Mouse (Mus musculus) bone marrow, adult 2 months (tissue): ENCODE data around the gene Mapk6.

Experiments used
- CTCF ChIP-seq: fragments of 200-500 bp; IDR thresholded peaks from 2 replicates; pipeline ENCODE4 v1.5.1; 2011; ENCODE audit warnings: low read length, control low read depth; ENCODE audit not compliant: control insufficient read depth, insufficient read depth
- POLR2A ChIP-seq: fragments of 200-500 bp; IDR thresholded peaks from 2 replicates; pipeline ENCODE4 v1.6.1; 2011; ENCODE audit warnings: low read depth, mild to moderate bottlenecking, control low read depth, low read length, borderline replicate concordance; ENCODE audit not compliant: control insufficient read depth

DNA sequence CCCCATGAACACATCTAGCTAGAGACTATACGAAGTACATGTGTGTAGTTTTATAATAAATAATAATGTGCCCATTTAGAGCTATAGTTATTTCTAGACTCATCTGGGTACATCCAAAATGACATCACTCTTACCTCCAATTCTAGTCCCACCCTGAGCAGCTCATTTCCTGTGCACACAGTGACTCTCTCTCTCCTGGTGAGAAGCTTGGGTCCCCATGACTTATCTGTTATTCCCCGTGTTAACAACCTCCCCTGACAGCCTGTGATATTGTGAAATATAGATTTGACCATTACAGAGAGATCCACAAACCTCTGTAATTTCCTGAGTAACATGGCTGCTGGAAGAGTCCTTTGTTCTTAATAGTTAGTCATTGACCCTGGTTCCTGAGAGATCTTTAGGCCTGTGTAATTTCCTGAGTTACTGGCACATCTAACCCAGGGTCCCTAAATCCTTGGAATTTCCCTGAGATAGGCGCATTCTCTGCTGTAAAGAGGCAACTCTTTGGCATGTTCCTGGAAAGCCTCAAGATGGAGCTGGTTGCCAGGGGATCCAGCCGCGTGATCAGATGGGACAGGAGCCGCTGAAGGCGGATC, 16.1 kb upstream of the Mapk6 start:
- TF ChIP-seq CTCF (no peak), POLR2A (no peak)
